Mouse (Mus musculus) liver, embryonic 12.5 days (tissue): ENCODE results near the gene Zfp362. TPM values are rescaled to one million over a fixed set of nuclear protein-coding genes. Genes with fewer than 3 reads are reported as not detected.

Experiments used
- ATAC-seq: fragments of 200-750 bp; cut with Nextera tagmentation; 2 replicates; pipeline ENCODE4 v1.8.0; 2017; ENCODE audit warnings: moderate number of reproducible peaks, mild to moderate bottlenecking, moderate library complexity
- H3K27ac ChIP-seq: fragments of 300-500 bp; sonication (generic); 2 replicates; pipeline ENCODE4 v1.5.1; 2016; ENCODE audit warnings: mild to moderate bottlenecking
- H3K27me3 ChIP-seq: fragments of 300-500 bp; sonication (generic); replicated peaks from 2 replicates; pipeline ENCODE4 v1.6.1; 2016; ENCODE audit warnings: mild to moderate bottlenecking, moderate library complexity
- H3K36me3 ChIP-seq: fragments of 300-500 bp; sonication (generic); 2 replicates; pipeline ENCODE4 v1.6.1; 2016; ENCODE audit warnings: mild to moderate bottlenecking, moderate library complexity
- H3K4me1 ChIP-seq: fragments of 300-500 bp; sonication (generic); 2 replicates; pipeline ENCODE4 v1.6.1; 2016
- H3K4me2 ChIP-seq: fragments of 300-500 bp; sonication (generic); 2 replicates; pipeline ENCODE4 v1.6.1; 2016; ENCODE audit warnings: mild to moderate bottlenecking, moderate library complexity
- H3K4me3 ChIP-seq: fragments of 300-500 bp; sonication (generic); 2 replicates; pipeline ENCODE4 v1.5.1; 2016; ENCODE audit warnings: mild to moderate bottlenecking, moderate library complexity
- H3K9ac ChIP-seq: fragments of 300-500 bp; sonication (generic); 2 replicates; pipeline ENCODE4 v1.6.1; 2016; ENCODE audit warnings: mild to moderate bottlenecking, moderate library complexity
- H3K9me3 ChIP-seq: fragments of 300-500 bp; sonication (generic); replicated peaks from 2 replicates; pipeline ENCODE4 v1.6.1; 2016; ENCODE audit warnings: mild to moderate bottlenecking, moderate library complexity
- WGBS: fragments of 180-500 bp; shearing (Covaris S2); methylation state at CpG from one replicate; pipeline ENCODE4 v1.1.7; 2016; ENCODE audit not compliant: insufficient replicate concordance; 5-methylcytosine and 5-hydroxymethylcytosine counted together
- polyA plus RNA-seq: library from polyadenylated mRNA; unstranded; fragments of >200 nt; fragmentation: Nextera tagmentation; extraction: Ambion mirVana; gene quantifications from 2 replicates; pipeline ENCODE4 v1.2.1, GENCODE M21; 2016

Zfp362 gene
- polyA plus RNA-seq: 12.1 and 12.6 TPM in 2 replicates

DNA sequence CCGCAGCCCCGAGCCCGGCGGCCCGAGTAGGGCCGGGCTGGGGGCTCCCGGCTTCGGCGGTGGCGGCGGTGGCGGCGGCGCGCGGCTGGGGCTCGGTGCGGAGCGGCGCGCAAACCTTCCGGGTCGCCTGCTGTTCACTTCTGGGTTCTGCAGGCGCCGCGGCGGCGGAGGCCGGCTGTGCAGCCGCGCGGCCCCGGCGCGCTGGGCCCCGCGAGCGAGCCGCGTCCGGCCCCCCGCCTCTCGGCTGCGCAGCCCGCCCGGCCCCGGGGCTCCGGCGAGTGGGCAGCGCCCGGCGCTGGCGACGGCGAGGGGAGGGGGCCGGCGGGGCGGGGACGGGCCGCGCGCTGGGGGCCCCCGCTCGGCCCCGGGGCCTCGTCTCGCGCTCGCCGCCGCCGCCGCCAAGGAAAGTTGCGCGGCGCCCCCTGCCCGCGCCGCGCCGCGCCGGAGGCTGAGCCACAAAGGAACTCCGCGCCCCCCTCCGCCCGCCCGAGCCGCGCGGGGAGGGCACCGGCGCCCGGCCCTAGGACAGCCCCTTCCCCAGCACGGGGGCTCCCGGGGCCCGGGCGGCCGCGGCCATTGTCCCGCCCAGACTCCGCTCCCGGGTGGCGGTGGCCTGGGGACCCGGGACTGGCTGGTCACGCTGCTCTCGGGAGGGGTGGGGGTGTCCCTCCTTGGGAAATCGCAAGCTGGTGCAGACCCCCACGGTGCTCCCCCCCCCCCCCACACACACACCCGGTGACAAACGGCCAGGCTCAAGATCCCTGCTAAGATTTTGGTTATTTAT, at the start of gene Zfp362:
Zfp362 (minus strand) TSS at position 3 of the 784 bp plus-strand sequence.
- peak within 1 kb of the TSS; percentile 94 for H3K9ac ChIP-seq
- peaks cover 67% of the 10 kb centered on the region for H3K4me1 ChIP-seq
- under 1% methylated on average over 62 of the region's 111 CpGs for WGBS

DNA sequence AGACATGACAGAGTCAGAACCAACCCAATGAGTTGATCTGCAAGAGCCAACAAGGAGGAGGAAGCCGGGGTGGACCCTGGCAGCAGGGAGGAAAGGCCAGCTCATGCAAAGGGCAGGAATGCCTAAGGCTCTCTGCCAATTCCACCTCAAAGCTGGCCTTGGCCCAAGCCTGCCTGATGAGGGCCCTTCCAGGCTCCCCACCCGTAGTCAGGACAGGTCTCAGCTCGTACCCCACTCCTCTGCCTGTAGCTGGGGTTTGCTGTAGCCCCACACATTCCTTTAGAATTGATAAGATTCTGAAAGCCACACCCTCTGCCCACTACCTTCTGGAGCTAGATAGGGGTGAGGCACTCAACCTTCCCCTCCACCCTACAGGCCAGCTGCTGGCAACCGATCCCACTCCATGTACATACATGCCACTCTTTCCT, 49.8 kb upstream of the Zfp362 start:
- Histone ChIP-seq H3K36me3 (no peaks in the 10 kb centered on the region), H3K27me3 (no peaks in the 10 kb centered on the region), H3K9ac (peak overlapping the region; percentile 53), H3K4me2 (peak overlapping the region; percentile 61), H3K27ac (peak overlapping the region; percentile 84), H3K9me3 (peaks cover 5% of the 10 kb centered on the region; the same call in 1 of the 2 replicates), H3K4me3 (0 out of 2 replicates have a peak overlapping the region, but pooled peaks have one; percentile 5), H3K4me1 (peaks cover 55% of the 10 kb centered on the region)
- 27% methylated on average over 4 of the region's 4 CpGs for WGBS
- ATAC-seq: peak; percentile 95

More for the DNA sequence above, at the start of gene Zfp362:
- Histone ChIP-seq H3K27ac (peak within 1 kb of the TSS; percentile 93), H3K36me3 (no peaks in the 10 kb centered on the region), H3K4me3 (peak within 1 kb of the TSS; percentile 90), H3K9me3 (no peaks in the 10 kb centered on the region), H3K27me3 (no peaks in the 10 kb centered on the region), H3K4me2 (peak within 1 kb of the TSS; percentile 97)
- peak; percentile 41 for ATAC-seq

DNA sequence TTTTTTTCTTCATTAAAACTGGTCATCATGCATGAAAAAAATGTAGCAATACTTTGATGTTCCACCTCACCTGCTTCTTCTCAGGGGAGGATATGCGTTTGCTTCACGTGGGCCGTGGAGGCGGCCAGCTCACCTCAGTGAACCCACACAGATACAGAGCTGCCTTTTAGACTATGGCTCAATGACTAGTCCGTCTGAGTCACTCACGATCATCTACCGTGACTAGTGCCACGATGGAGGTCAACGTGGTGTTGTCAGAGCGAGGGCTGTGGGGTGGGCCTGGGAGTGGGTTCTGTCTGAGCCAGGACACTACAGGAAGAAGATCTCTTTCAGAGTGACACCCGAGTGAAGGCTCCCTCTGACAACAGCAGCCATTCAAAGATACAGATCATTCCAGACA, 47.3 kb upstream of the Zfp362 start:
- no peak for ATAC-seq
- peaks cover 11% of the 10 kb centered on the region for H3K27me3 ChIP-seq
- 81% methylated on average over 11 of the region's 11 CpGs for WGBS
- no peak overlapping the region for H3K4me2 ChIP-seq
- H3K4me3 ChIP-seq: no peak overlapping the region
- no peaks in the 10 kb centered on the region for H3K36me3 ChIP-seq
- peaks cover 55% of the 10 kb centered on the region for H3K4me1 ChIP-seq
- no peaks in the 10 kb centered on the region for H3K9me3 ChIP-seq
- H3K9ac ChIP-seq: no peak overlapping the region
- no peak overlapping the region for H3K27ac ChIP-seq

DNA sequence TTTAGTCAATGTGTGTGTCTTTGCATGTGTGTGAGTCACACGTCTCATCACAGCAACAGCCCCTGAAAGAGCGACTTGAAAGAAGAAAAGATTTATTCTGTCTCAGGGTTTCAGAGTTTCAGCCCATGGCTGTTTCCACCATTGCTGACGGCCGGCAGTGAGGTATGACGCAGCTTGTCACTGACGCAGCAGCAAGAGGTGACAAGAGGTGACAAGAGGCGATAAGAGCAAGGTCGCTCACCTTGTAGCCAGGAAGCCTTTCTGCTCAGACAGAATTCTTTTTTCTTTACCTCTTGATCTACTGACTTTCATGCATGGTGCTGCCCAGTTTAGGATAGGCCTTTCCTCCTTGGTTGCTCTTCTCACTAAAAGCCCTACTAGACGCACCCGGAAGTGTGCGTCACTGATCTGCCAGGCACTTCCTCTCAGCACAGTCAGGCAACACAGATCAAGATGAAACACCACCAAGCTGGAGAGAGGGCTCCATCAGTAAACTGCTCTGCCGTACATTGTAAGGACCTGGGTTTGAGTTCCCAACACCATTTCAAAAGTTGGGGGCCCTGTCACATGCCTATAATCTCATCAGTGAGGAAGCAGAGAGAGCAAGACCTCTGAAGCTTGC, 46.5 kb upstream of the Zfp362 start:
- H3K4me3 ChIP-seq: no peak overlapping the region
- H3K27ac ChIP-seq: no peak overlapping the region
- no peak overlapping the region for H3K9ac ChIP-seq
- no peak for ATAC-seq
- H3K4me2 ChIP-seq: no peak overlapping the region
- H3K9me3 ChIP-seq: no peaks in the 10 kb centered on the region
- no peaks in the 10 kb centered on the region for H3K36me3 ChIP-seq
- 67% methylated on average over 12 of the region's 12 CpGs for WGBS
- H3K4me1 ChIP-seq: peaks cover 49% of the 10 kb centered on the region
- H3K27me3 ChIP-seq: peaks cover 16% of the 10 kb centered on the region

DNA sequence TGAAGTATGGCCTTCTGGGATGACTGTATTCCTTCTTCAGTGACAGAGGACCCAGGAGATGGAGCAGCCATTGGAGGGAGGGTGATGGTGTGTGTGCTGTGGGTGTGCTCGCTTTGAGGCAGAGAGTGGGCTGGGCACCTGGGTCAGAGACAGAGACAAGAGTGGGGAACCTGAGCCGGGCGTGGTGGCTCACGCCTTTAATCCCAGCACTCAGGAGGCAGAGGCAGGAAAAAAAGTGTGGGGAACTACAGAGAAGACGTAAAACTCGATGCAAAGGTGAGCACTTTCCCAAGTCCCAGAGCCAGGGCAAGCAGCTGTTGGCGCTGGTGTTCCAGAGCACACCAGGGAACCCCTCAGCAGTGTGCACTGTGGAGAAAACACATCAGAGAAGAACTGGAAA, 43.8 kb upstream of the Zfp362 start:
- H3K27me3 ChIP-seq: peaks cover 30% of the 10 kb centered on the region
- no peak overlapping the region for H3K9ac ChIP-seq
- H3K4me2 ChIP-seq: no peak overlapping the region
- no peaks in the 10 kb centered on the region for H3K9me3 ChIP-seq
- no peak overlapping the region for H3K27ac ChIP-seq
- no peak overlapping the region for H3K4me3 ChIP-seq
- WGBS: 62% methylated on average over 7 of the region's 7 CpGs
- H3K4me1 ChIP-seq: peaks cover 28% of the 10 kb centered on the region
- no peaks in the 10 kb centered on the region for H3K36me3 ChIP-seq
- ATAC-seq: no peak

DNA sequence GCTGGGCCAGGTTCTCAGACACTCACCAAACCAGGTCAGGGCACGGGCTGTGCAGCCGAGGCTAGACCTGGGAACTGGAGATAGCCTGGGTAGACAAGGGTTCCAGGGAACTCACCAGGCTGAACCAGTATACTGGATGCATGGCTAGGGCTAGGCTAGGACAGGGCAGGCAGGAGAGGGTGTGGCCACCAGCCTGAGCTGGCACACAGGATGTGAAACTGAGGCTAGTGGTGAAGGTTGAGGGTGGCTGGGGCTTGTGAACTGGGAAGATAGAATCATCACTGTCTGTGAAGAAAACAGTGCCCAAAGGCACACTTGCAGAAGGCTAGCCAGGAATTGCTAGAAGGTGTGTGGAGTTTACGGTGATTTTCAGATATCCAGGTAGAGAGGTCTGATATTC, 43.1 kb upstream of the Zfp362 start:
- Histone ChIP-seq H3K27ac (no peak overlapping the region), H3K4me3 (no peak overlapping the region), H3K4me1 (peaks cover 31% of the 10 kb centered on the region), H3K4me2 (no peak overlapping the region), H3K27me3 (peaks cover 30% of the 10 kb centered on the region), H3K9me3 (no peaks in the 10 kb centered on the region), H3K36me3 (no peaks in the 10 kb centered on the region), H3K9ac (no peak overlapping the region)
- whole genome bisulfite sequencing: 64% methylated on average over 3 of the region's 3 CpGs
- ATAC-seq: 0 out of 2 replicates have a peak, but pooled peaks have one; percentile 42

DNA sequence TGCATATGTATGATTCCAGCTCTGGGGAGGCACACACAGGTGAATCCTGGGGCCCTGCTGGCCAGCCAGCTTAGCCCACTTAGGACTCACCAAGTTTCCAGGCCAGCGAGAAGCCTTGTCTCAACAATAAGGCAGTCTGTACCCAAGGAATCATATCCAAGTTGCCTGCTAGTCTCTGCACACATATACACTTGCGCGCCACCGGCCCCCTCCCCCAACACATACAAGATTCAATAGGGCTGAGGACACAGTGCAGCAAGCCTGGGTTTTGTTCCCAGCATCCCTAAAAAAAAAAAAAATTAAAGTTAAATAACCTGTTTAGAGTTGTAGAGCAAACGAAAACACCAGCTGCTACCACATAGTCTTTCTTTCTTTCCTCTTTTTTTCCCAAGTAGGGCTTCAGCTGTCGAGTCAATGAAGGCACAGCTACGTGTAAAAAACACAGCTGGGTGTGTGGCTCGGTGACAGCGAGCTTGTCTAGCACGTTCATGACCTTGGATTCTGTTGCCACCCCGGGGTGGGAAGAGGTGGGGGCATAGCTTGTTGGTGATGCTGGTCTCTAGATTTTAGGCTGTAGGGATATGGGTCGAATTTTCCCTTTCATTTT, 39.6 kb upstream of the Zfp362 start:
- ATAC-seq: no peak
- H3K9me3 ChIP-seq: no peaks in the 10 kb centered on the region
- no peak overlapping the region for H3K4me3 ChIP-seq
- no peak overlapping the region for H3K9ac ChIP-seq
- no peak overlapping the region for H3K4me2 ChIP-seq
- H3K36me3 ChIP-seq: no peaks in the 10 kb centered on the region
- peaks cover 23% of the 10 kb centered on the region for H3K4me1 ChIP-seq
- no peak overlapping the region for H3K27ac ChIP-seq
- WGBS: 61% methylated on average over 12 of the region's 12 CpGs
- H3K27me3 ChIP-seq: peaks cover 30% of the 10 kb centered on the region

DNA sequence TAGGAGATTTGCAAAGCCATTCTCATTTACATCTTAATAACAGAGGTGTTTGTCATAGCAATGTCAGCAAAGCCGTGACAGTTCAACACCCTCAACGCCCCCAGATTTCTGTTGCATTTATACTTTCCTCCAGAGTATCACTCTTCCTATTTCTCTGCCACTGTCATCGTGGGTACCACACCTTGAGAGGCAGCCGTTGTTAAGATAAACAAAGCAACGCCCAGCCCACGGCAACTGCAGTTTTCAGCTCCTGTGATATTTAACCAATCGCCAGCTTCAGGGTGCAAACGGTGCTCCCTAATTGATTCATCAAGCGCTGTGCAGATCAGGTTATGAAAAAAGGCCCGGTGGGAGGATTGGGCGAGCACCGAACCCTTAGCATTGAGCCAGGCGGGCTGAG, 38.7 kb upstream of the Zfp362 start:
- H3K9ac ChIP-seq: no peak overlapping the region
- no peaks in the 10 kb centered on the region for H3K9me3 ChIP-seq
- no peak overlapping the region for H3K27ac ChIP-seq
- WGBS: 33% methylated on average over 13 of the region's 13 CpGs
- no peak overlapping the region for H3K4me3 ChIP-seq
- H3K4me2 ChIP-seq: no peak overlapping the region
- H3K27me3 ChIP-seq: peaks cover 32% of the 10 kb centered on the region
- H3K36me3 ChIP-seq: no peaks in the 10 kb centered on the region
- no peak for ATAC-seq
- peaks cover 30% of the 10 kb centered on the region for H3K4me1 ChIP-seq

DNA sequence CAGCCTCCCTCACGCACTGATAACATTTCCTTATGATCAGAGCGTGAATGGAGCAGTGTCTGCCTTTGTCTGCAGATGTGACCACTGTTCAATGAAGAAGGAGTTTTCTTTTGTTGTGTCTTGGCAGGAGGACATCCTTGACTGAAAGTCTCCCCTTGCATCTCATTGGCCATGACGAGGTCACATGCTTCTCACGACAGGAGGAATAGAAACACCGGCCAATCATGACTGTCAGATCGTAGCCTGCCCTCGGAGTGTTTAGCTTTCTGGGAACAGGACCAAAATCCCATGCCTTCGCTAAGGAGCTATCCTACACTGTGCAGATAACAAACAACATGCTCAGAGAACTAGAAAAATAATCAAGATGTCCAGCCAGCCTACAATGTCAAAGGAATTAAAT, 35.4 kb upstream of the Zfp362 start:
- H3K4me2 ChIP-seq: no peak overlapping the region
- peaks cover 19% of the 10 kb centered on the region for H3K27me3 ChIP-seq
- ATAC-seq: no peak
- H3K4me1 ChIP-seq: peaks cover 44% of the 10 kb centered on the region
- no peak overlapping the region for H3K9ac ChIP-seq
- WGBS: 62% methylated on average over 8 of the region's 8 CpGs
- no peak overlapping the region for H3K27ac ChIP-seq
- H3K9me3 ChIP-seq: no peaks in the 10 kb centered on the region
- H3K36me3 ChIP-seq: no peaks in the 10 kb centered on the region
- no peak overlapping the region for H3K4me3 ChIP-seq

DNA sequence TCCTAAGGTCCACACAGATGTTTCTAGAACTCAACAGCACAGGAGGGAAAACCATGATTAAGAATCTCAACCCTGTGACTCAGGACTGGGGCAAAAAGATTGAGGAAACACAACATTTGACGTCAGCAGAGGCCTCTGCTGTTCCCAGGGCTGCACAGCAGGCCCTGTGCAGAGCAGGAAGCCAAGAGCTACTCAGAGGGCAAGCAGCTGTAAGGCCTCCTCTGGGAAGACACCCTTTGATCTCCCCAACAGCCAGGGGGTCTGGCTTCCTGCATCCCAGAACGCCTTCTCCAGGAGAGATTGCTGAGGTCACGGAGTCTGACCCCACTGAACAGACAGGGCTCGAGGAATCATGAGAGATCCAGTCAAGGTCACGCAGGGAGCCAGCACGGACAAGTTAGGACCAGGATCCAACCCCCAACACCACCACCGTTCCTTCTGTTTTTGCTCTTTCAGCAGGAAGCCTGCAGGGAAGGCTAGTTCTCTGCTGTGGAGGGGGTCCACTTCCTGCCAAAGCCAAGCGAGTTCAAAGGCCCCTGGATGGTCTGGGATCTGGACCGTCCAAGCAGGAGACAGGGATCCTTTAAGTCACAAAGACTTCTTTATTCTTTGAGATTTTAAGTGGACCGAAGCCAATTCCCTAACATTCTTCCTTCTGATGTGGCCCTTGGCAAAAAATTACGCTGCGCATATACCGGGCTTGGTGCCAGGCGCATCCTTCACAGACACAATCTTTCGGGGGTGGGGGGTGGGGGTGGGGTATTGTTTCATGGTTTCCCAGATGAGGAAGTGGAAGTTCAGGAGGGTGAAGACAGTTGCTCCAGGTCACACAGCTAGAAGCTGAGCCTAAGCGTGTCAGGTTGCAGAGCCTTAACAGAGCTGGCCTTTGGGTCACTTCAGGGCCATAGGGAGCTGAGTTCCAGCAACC, 34.2 kb upstream of the Zfp362 start:
- no peak overlapping the region for H3K4me2 ChIP-seq
- no peaks in the 10 kb centered on the region for H3K9me3 ChIP-seq
- no peak overlapping the region for H3K4me3 ChIP-seq
- WGBS: 40% methylated on average over 16 of the region's 16 CpGs
- peaks cover 13% of the 10 kb centered on the region for H3K27me3 ChIP-seq
- peak overlapping the region; percentile 49 for H3K27ac ChIP-seq
- no peak overlapping the region for H3K9ac ChIP-seq
- peaks cover 42% of the 10 kb centered on the region for H3K4me1 ChIP-seq
- H3K36me3 ChIP-seq: no peaks in the 10 kb centered on the region
- ATAC-seq: peak; percentile 29; the same call in 1 of the 2 replicates

DNA sequence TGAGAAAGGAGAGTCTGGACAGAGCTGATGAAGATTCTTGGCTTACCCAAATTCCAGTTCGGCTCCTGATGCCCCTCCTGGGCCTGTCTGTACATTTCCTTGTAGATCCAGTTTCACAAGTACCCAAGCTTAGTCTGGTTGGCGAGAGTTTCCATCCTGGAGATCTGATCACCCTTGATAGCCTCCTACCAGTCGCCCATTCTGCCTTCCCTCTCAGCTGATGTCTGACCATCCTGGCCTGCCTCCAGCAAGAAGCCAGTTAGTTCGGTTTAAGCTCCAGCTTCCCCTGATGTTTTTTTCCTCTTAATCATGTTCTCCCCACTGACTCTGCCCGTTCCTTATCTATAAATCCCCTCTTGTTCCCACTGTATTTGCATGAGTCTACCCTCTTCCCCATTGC, 32.4 kb upstream of the Zfp362 start:
- WGBS: 33% methylated on average over 5 of the region's 5 CpGs
- peaks cover 18% of the 10 kb centered on the region for H3K27me3 ChIP-seq
- H3K4me3 ChIP-seq: no peak overlapping the region
- H3K4me1 ChIP-seq: peaks cover 30% of the 10 kb centered on the region
- H3K4me2 ChIP-seq: no peak overlapping the region
- no peaks in the 10 kb centered on the region for H3K9me3 ChIP-seq
- no peak for ATAC-seq
- no peak overlapping the region for H3K9ac ChIP-seq
- no peak overlapping the region for H3K27ac ChIP-seq
- no peaks in the 10 kb centered on the region for H3K36me3 ChIP-seq
